Mouse (Mus musculus) cerebellum, postnatal 25 days (tissue): ENCODE data around the gene Aqp7.
"Not testable (repeated sequence)": the region's sequence is repeated elsewhere in the genome, so short reads cannot be mapped to it uniquely, and the experiment has no call there.

Experiments
- DNase-seq, 2 experiments: peaks; one replicate each; pipeline ENCODE4 v3.0.0; 2021; ENCODE audit warnings: mixed read lengths in 2 of 2

Gene Aqp7

GRCm38 (mm10) chr4:41047524-41048271 lies at the start of gene Aqp7:
Gene Aqp7, minus strand, starts transcription at chr4:41048139.
- no peak for DNase-seq

- no peak for DNase-seq
Observed at GRCm38 (mm10) chr4:41097381-41097780, 49.4 kb upstream of the Aqp7 start.

GRCm38 (mm10) chr4:41096794-41097193 lies 48.9 kb upstream of the Aqp7 start:
- DNase-seq, result no peak

- no peak for DNase-seq
Observed at GRCm38 (mm10) chr4:41096169-41096568, 48.2 kb upstream of the Aqp7 start.

- no peak for DNase-seq
Observed at GRCm38 (mm10) chr4:41094361-41094760, 46.4 kb upstream of the Aqp7 start.

GRCm38 (mm10) chr4:41092958-41093357 lies 45.0 kb upstream of the Aqp7 start:
- no peak for DNase-seq

GRCm38 (mm10) chr4:41091391-41091790 lies 43.5 kb upstream of the Aqp7 start:
- no peak for DNase-seq

GRCm38 (mm10) chr4:41089705-41090104 lies 41.8 kb upstream of the Aqp7 start:
- no peak for DNase-seq

GRCm38 (mm10) chr4:41089189-41089588 lies 41.2 kb upstream of the Aqp7 start:
- no peak for DNase-seq

- DNase-seq, result no peak
Observed at GRCm38 (mm10) chr4:41087459-41088298, 39.7 kb upstream of the Aqp7 start.

- DNase-seq, result no peak
Observed at GRCm38 (mm10) chr4:41086947-41087346, 39.0 kb upstream of the Aqp7 start.

- DNase-seq, result no peak
Observed at GRCm38 (mm10) chr4:41084819-41085218, 36.9 kb upstream of the Aqp7 start.

- DNase-seq, result not testable (repeated sequence)
Observed at GRCm38 (mm10) chr4:41082803-41083202, 34.9 kb upstream of the Aqp7 start.

- no peak for DNase-seq
Observed at GRCm38 (mm10) chr4:41081733-41082132, 33.8 kb upstream of the Aqp7 start.

GRCm38 (mm10) chr4:41078726-41079125 lies 30.8 kb upstream of the Aqp7 start:
- no peak for DNase-seq

GRCm38 (mm10) chr4:41074461-41074860 lies 26.5 kb upstream of the Aqp7 start:
- DNase-seq, result no peak

GRCm38 (mm10) chr4:41073008-41073817 lies 25.3 kb upstream of the Aqp7 start:
- no peak for DNase-seq

- DNase-seq, result peak; percentile 65 to 78
Observed at GRCm38 (mm10) chr4:41071500-41072429, 23.8 kb upstream of the Aqp7 start.

GRCm38 (mm10) chr4:41065196-41065595 lies 17.3 kb upstream of the Aqp7 start:
- DNase-seq, result no peak

- DNase-seq, result peak in 1 of 2 experiments; percentile 41
Observed at GRCm38 (mm10) chr4:41063894-41064673, 16.1 kb upstream of the Aqp7 start.

- DNase-seq, result no peak
Observed at GRCm38 (mm10) chr4:41063351-41063750, 15.4 kb upstream of the Aqp7 start.
